Mouse (Mus musculus) testis, adult 2 months (tissue): ENCODE measurements around the gene H2-Oa.
A peak's percentile ranks its signal among the peaks of the same experiment; 100 is the strongest.

ENCODE experiments used
- CTCF ChIP-seq: fragments of 200-500 bp; IDR thresholded peaks from 2 replicates; pipeline ENCODE4 v1.5.1; 2012; ENCODE audit warnings: low read depth, mild to moderate bottlenecking, inconsistent platforms, low read length, moderate library complexity; ENCODE audit not compliant: control insufficient read depth, insufficient read depth, insufficient replicate concordance
- POLR2A ChIP-seq: fragments of 200-500 bp; IDR thresholded peaks from 2 replicates; pipeline ENCODE4 v1.6.1; 2012; ENCODE audit warnings: low read depth, mild to moderate bottlenecking, inconsistent platforms, low read length, moderate library complexity; ENCODE audit not compliant: control insufficient read depth

- TF ChIP-seq CTCF, result peak; percentile 77
- no peak for TF ChIP-seq POLR2A
Measured at GRCm38 (mm10) chr17:34090923-34091322, 1.2 kb upstream of the H2-Oa start.
